In the genomic region with DNA sequence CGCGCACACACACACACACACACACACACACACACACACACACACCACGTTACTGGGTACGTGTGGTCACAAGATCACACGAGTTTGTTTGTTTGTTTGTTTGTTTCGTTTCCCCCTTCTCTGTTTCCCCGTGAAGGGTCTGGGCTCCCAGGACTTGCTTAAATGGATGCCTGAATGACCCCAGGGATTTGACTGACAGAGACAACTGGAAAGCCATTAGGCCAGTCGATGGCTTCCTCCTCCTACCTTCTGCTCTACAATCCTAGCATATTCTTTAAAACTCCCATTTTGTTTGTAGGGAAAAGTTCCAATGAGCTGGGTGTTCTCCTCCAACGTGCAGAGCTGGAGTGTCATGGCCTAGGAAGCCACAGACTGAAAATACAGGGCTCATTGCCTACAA, we compare ENCODE assay signal across 20 mouse cellular contexts. TPM values are rescaled to one million over a fixed set of nuclear protein-coding genes. Genes with fewer than 3 reads are reported as not detected.
DNase-seq lines count a peak whose midpoint lies in the region; ATAC-seq and TF ChIP-seq lines count a peak whose summit lies in the region.
"Had no signal": no experiment of that assay in that cellular context is flagged by ENCODE, and none has a peak within 500 bp of the region (broad histone marks: within the 10 kb centered on the region; RNA-seq: fewer than 3 reads in every experiment).

No protein-coding gene starts in this region.

- DNase-seq in kidney, adult 8-10 months = no peak
- DNase-seq in embryo, embryonic 9.5 days (ENCODE audit: extremely low spot score) = peak; percentile 32
- no peak for DNase-seq in embryonic facial prominence, embryonic 11.5 days (ENCODE audit: low spot score)
- DNase-seq in heart, adult 2 months = no peak
- DNase-seq in thymus, postnatal 4 days = no peak
- DNase-seq: adrenal gland, adult 2 months; cerebellum, adult 18-20 months; right cerebral cortex, adult 18-20 months had no signal

- no peak for TF ChIP-seq POLR2A in heart, adult 2 months (IDR thresholded peaks at IDR 0.05; ENCODE audit: insufficient read depth, low read depth, low read length)

- peaks cover 16% of the 10 kb centered on the region for H3K4me1 ChIP-seq in kidney, embryonic 16.5 days (ENCODE audit: insufficient read depth, low read length)
- peaks cover 8% of the 10 kb centered on the region for H3K4me1 ChIP-seq in embryonic facial prominence, embryonic 11.5 days (ENCODE audit: control insufficient read depth, insufficient read depth, low read length)
- peaks cover 40% of the 10 kb centered on the region for H3K4me1 ChIP-seq in limb, embryonic 15.5 days
- H3K4me1 ChIP-seq in heart, adult 2 months (ENCODE audit: control insufficient read depth, insufficient read depth, low read length) = no peaks in the 10 kb centered on the region

- no peak for ATAC-seq in kidney, embryonic 16.5 days (ENCODE audit: low FRiP score, low TSS enrichment)
- ATAC-seq in embryonic facial prominence, embryonic 11.5 days (replicated peaks; ENCODE audit: insufficient number of reproducible peaks, low FRiP score, low TSS enrichment, low read depth) = no peak
- ATAC-seq in limb, embryonic 15.5 days (ENCODE audit: insufficient number of reproducible peaks, low FRiP score, low TSS enrichment, low read depth) = no peak
- ATAC-seq: CD4-positive, CD25-positive, alpha-beta regulatory T cell, adult 4 months; intestine, postnatal 0 days; liver, embryonic 12.5 days had no signal

- H3K4me2 ChIP-seq in kidney, embryonic 16.5 days (replicated peaks; ENCODE audit: low read depth, low read length) = peak overlapping the region; percentile 73
- H3K4me2 ChIP-seq in embryonic facial prominence, embryonic 11.5 days (ENCODE audit: low read depth, low read length) = peak overlapping the region; percentile 13; the same call in 1 of the 2 replicates
- H3K4me2 ChIP-seq in limb, embryonic 15.5 days = no peak overlapping the region
- H3K4me2 ChIP-seq: heart, embryonic 15.5 days; hindbrain, embryonic 15.5 days; liver, embryonic 12.5 days; neural tube, embryonic 15.5 days had no signal

- peak overlapping the region; percentile 38 for H3K4me3 ChIP-seq in kidney, embryonic 16.5 days (ENCODE audit: low read length)
- H3K4me3 ChIP-seq in embryonic facial prominence, embryonic 11.5 days (ENCODE audit: low read depth, low read length) = peak overlapping the region; percentile 31
- H3K4me3 ChIP-seq in limb, embryonic 15.5 days = 0 out of 2 replicates have a peak overlapping the region, but pooled peaks have one; percentile 10
- no peak overlapping the region for H3K4me3 ChIP-seq in heart, adult 2 months
- H3K4me3 ChIP-seq: hindbrain, embryonic 15.5 days; left cerebral cortex, adult 2 months; liver, embryonic 12.5 days; neural tube, embryonic 15.5 days had no signal

- 7% methylated on average over 9 of the region's 9 CpGs for WGBS in kidney, embryonic 16.5 days
- WGBS in embryonic facial prominence, embryonic 11.5 days = 3% methylated on average over 9 of the region's 9 CpGs
- WGBS in limb, embryonic 15.5 days = 15% methylated on average over 9 of the region's 9 CpGs
- WGBS in heart, adult 2 months = 16% methylated on average over 9 of the region's 9 CpGs

- H3K9ac ChIP-seq in kidney, embryonic 16.5 days (replicated peaks; ENCODE audit: low read length) = peak overlapping the region; percentile 67
- peak overlapping the region; percentile 22 for H3K9ac ChIP-seq in embryonic facial prominence, embryonic 11.5 days (replicated peaks; ENCODE audit: low read length)
- H3K9ac ChIP-seq in limb, embryonic 15.5 days = no peak overlapping the region
- no peak overlapping the region for H3K9ac ChIP-seq in heart, adult 2 months (ENCODE audit: low read depth, low read length)
- H3K9ac ChIP-seq: heart, embryonic 15.5 days; hindbrain, embryonic 15.5 days; liver, embryonic 12.5 days; neural tube, embryonic 15.5 days had no signal

- no peaks in the 10 kb centered on the region for H3K79me2 ChIP-seq in heart, adult 2 months (replicated peaks; ENCODE audit: control insufficient read depth, insufficient read depth, low read length)

- H3K36me3 ChIP-seq in kidney, embryonic 16.5 days (ENCODE audit: insufficient read depth, low read length) = no peaks in the 10 kb centered on the region
- H3K36me3 ChIP-seq in embryonic facial prominence, embryonic 11.5 days (replicated peaks; ENCODE audit: control insufficient read depth, insufficient read depth, low read depth, low read length) = no peaks in the 10 kb centered on the region
- H3K36me3 ChIP-seq in limb, embryonic 15.5 days = no peaks in the 10 kb centered on the region
- H3K36me3 ChIP-seq in heart, adult 2 months (ENCODE audit: control insufficient read depth, insufficient read depth, low read length) = no peaks in the 10 kb centered on the region
- H3K36me3 ChIP-seq: heart, embryonic 15.5 days; hindbrain, embryonic 15.5 days; liver, embryonic 12.5 days; neural tube, embryonic 15.5 days had no signal

- peaks cover 80% of the 10 kb centered on the region for H3K27me3 ChIP-seq in kidney, embryonic 16.5 days (ENCODE audit: insufficient read depth, low read length)
- H3K27me3 ChIP-seq in embryonic facial prominence, embryonic 11.5 days (ENCODE audit: control insufficient read depth, insufficient read depth, low read length) = peaks cover 10% of the 10 kb centered on the region
- H3K27me3 ChIP-seq in limb, embryonic 15.5 days = peaks cover 85% of the 10 kb centered on the region
- H3K27me3 ChIP-seq in heart, adult 2 months (ENCODE audit: control insufficient read depth, insufficient read depth, low read length) = peaks cover 25% of the 10 kb centered on the region

- H3K27ac ChIP-seq in kidney, embryonic 16.5 days (ENCODE audit: low read length) = peak overlapping the region; percentile 64
- H3K27ac ChIP-seq in embryonic facial prominence, embryonic 11.5 days (replicated peaks; ENCODE audit: low read depth, low read length) = no peak overlapping the region
- H3K27ac ChIP-seq in limb, embryonic 15.5 days = no peak overlapping the region
- no peak overlapping the region for H3K27ac ChIP-seq in heart, adult 2 months
- H3K27ac ChIP-seq: heart, embryonic 15.5 days; hindbrain, embryonic 15.5 days; left cerebral cortex, adult 2 months; liver, embryonic 12.5 days; neural tube, embryonic 15.5 days had no signal

- intact Hi-C loops in heart, adult 2 months (cut with DNase I) = no loop called here

- TF ChIP-seq EP300 in heart, adult 2 months (IDR thresholded peaks at IDR 0.05; ENCODE audit: insufficient read depth, low read depth, low read length) = no peak

- peaks cover 5% of the 10 kb centered on the region; the same call in 1 of the 2 replicates for H3K9me3 ChIP-seq in kidney, embryonic 16.5 days (ENCODE audit: low read length)
- H3K9me3 ChIP-seq in embryonic facial prominence, embryonic 11.5 days (replicated peaks; ENCODE audit: control insufficient read depth, low read length) = no peaks in the 10 kb centered on the region
- no peaks in the 10 kb centered on the region for H3K9me3 ChIP-seq in limb, embryonic 15.5 days
- H3K9me3 ChIP-seq: heart, embryonic 15.5 days; hindbrain, embryonic 15.5 days; neural tube, embryonic 15.5 days had no signal

- TF ChIP-seq CTCF in heart, adult 2 months (IDR thresholded peaks at IDR 0.05) = no peak

RNA-seq across cellular contexts. Expression of a gene that starts 5.0 kb away (rescaled TPM):
- polyA plus RNA-seq in kidney, embryonic 16.5 days (2015; fragmentation: Nextera tagmentation; extraction: Ambion mirVana) = 13.3 and 15.9 TPM in 2 replicates
- 42.5 and 55.0 TPM in 2 replicates for polyA plus RNA-seq in embryonic facial prominence, embryonic 11.5 days (2014; fragmentation: Nextera tagmentation; extraction: Ambion mirVana)
- polyA plus RNA-seq in limb, embryonic 15.5 days (2015; fragmentation: Nextera tagmentation; extraction: Ambion mirVana) = 3.9 and 4.3 TPM in 2 replicates
- total RNA-seq in heart, adult 2 months (2021) = under 1 TPM in 1 of 2 experiments, not detected in 1; 0.43 TPM
- 0.18 and 0.35 TPM in 2 replicates for polyA plus RNA-seq in heart, adult 2 months (2012; rRNA removed)
- total RNA-seq: adrenal gland, adult 2 months; common myeloid progenitor, adult 5-6 weeks; granulocyte monocyte progenitor cell, adult 5-6 weeks; megakaryocyte, adult 5-6 weeks had no signal
- polyA plus RNA-seq: CD4-positive, CD25-positive, alpha-beta regulatory T cell, adult 4 months; neural tube, embryonic 15.5 days had no signal

Comparison
In these comparisons a context has a peak if more than half of its experiments do, and no peak if none do; other contexts are left out.
1. H3K9ac ChIP-seq: peak in kidney, embryonic 16.5 days (single experiment) and embryonic facial prominence, embryonic 11.5 days (single experiment); none in limb, embryonic 15.5 days (single experiment) and heart, adult 2 months (single experiment).